Mouse (Mus musculus): ENCODE measurements at regions not wholly inside any gene's neighbourhood (a gene's known extent, or its start where the extent isn't known, plus 50 kb on each side); places are given as distances from the start of the nearest gene placed in this dataset.

- in situ Hi-C loops (cut with MboI; ENCODE audit: low sequenced_read_pairs in 2 of 2, unreplicated experiment in 2 of 2): no loop called here
- H3K4me1 ChIP-seq (ENCODE audit: control insufficient read depth in 2 of 2, insufficient read depth in 2 of 2, low read length in 2 of 2, poor library complexity in 1 of 2): peaks cover 0 to 3% of the 10 kb centered on the region in 2 experiments; a peak in 1 of 4 replicates
Observed at GRCm38 (mm10) chr15:60534701-60535100, 318.9 kb downstream of the Fam84b start.

DNA sequence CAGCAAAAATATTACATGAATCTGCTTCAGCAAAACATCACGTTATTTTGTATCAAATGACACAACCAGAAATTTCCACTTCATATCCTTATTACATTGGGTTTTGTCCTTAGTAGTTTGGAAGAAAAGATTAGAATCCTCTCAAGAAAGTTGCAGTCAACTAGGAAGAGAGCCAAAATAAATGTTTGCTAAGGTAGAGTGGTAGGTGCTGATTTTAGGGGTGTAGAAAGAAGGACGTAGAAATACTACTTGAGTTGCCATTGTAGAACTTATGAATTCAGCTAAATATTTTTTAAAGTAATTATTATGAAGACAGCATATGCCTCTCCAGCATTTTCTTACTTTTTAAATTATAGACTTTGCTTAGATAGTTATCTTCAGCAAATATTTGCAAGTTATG, 336.8 kb downstream of the Fam84b start:
- no peak for TF ChIP-seq ZNF384 (IDR thresholded peaks at IDR 0.05; ENCODE audit: low read depth, low read length)
- no peak for TF ChIP-seq MAFK (IDR thresholded peaks at IDR 0.05; ENCODE audit: insufficient read depth, low read depth, low read length)
- no peak for TF ChIP-seq CHD2 (IDR thresholded peaks at IDR 0.05; ENCODE audit: low read depth, low read length)
- TF ChIP-seq ZC3H11A (IDR thresholded peaks at IDR 0.05; ENCODE audit: borderline replicate concordance, low read depth, low read length): no peak
- in situ Hi-C loops (cut with MboI; ENCODE audit: low sequenced_read_pairs in 2 of 2, unreplicated experiment in 2 of 2): no loop called here
- H3K27ac ChIP-seq (ENCODE audit: insufficient read depth, low read depth, low read length, poor library complexity, severe bottlenecking): no peak overlapping the region

More at GRCm38 (mm10) chr15:60534701-60535100, 318.9 kb downstream of the Fam84b start:
- DNase-seq (ENCODE audit: low read depth, low spot score): no peak
- no peak overlapping the region for H3K27ac ChIP-seq (ENCODE audit: insufficient read depth, low read depth, low read length, poor library complexity, severe bottlenecking)
- no peaks in the 10 kb centered on the region for H3K36me3 ChIP-seq (ENCODE audit: control insufficient read depth, insufficient read depth, low read length, poor library complexity, severe bottlenecking)
- TF ChIP-seq ZNF384 (IDR thresholded peaks at IDR 0.05; ENCODE audit: low read depth, low read length): no peak
- TF ChIP-seq ZC3H11A (IDR thresholded peaks at IDR 0.05; ENCODE audit: borderline replicate concordance, low read depth, low read length): no peak
- TF ChIP-seq MAFK (IDR thresholded peaks at IDR 0.05; ENCODE audit: insufficient read depth, low read depth, low read length): no peak
- TF ChIP-seq CHD2 (IDR thresholded peaks at IDR 0.05; ENCODE audit: low read depth, low read length): no peak
- no peak for TF ChIP-seq HCFC1 (IDR thresholded peaks at IDR 0.05; ENCODE audit: borderline replicate concordance, insufficient read depth, low read length)
- H3K4me3 ChIP-seq (ENCODE audit: insufficient read depth in 1 of 2, low read depth in 1 of 2, low read length in 2 of 2, poor library complexity in 1 of 2, severe bottlenecking in 1 of 2): no peak overlapping the region
- no peak overlapping the region for H3K9ac ChIP-seq (ENCODE audit: insufficient read depth, low read depth, low read length, poor library complexity, severe bottlenecking)
- no peaks in the 10 kb centered on the region for H3K9me3 ChIP-seq (ENCODE audit: control insufficient read depth, insufficient read depth, low read depth, low read length)

DNA sequence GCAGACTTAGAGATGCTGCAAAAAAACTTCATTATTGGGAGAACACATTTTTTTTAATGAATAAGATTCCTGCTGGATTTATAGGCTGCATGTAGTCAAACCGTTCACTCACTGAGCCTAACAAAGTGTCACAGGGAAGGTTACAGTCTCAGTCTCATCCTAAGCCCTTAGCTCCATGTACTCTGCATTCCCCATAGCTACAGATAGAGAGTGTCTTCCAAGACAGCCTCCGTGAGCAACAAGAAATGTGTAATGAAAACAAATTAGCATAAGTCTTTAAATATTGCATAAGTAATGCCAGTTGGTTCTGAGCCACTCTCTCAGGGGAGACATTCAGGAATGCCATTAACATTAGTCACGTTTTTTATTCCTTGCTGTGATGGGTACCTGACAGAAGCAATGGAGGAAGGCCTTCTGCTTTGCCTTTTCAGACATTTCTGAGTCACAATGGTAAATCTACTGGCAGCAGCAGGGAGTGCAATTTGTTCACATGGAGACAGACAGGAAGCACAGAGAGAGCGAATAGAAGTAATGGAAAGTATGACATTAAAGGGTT, 376.7 kb downstream of the Fam84b start:
- TF ChIP-seq HCFC1 (IDR thresholded peaks at IDR 0.05; ENCODE audit: borderline replicate concordance, insufficient read depth, low read length): no peak
- TF ChIP-seq ZC3H11A (IDR thresholded peaks at IDR 0.05; ENCODE audit: borderline replicate concordance, low read depth, low read length): no peak
- no peak for TF ChIP-seq CHD2 (IDR thresholded peaks at IDR 0.05; ENCODE audit: low read depth, low read length)
- no peak for TF ChIP-seq MAFK (IDR thresholded peaks at IDR 0.05; ENCODE audit: insufficient read depth, low read depth, low read length)
- no peak for TF ChIP-seq ZNF384 (IDR thresholded peaks at IDR 0.05; ENCODE audit: low read depth, low read length)
- Histone ChIP-seq H3K9me3 (ENCODE audit: control insufficient read depth, insufficient read depth, low read depth, low read length) (no peaks in the 10 kb centered on the region), H3K36me3 (ENCODE audit: control insufficient read depth, insufficient read depth, low read length, poor library complexity, severe bottlenecking) (no peaks in the 10 kb centered on the region), H3K4me1 (ENCODE audit: control insufficient read depth in 2 of 2, insufficient read depth in 2 of 2, low read length in 2 of 2, poor library complexity in 1 of 2) (peaks cover 0 to 3% of the 10 kb centered on the region in 2 experiments; a peak in 1 of 4 replicates), H3K9ac (ENCODE audit: insufficient read depth, low read depth, low read length, poor library complexity, severe bottlenecking) (no peak overlapping the region), H3K27ac (ENCODE audit: insufficient read depth, low read depth, low read length, poor library complexity, severe bottlenecking) (no peak overlapping the region), H3K4me3 (ENCODE audit: insufficient read depth in 1 of 2, low read depth in 1 of 2, low read length in 2 of 2, poor library complexity in 1 of 2, severe bottlenecking in 1 of 2) (no peak overlapping the region)
- no peak for DNase-seq (ENCODE audit: low read depth, low spot score)
- in situ Hi-C loops (cut with MboI; ENCODE audit: low sequenced_read_pairs in 2 of 2, unreplicated experiment in 2 of 2): no loop called here

More for the DNA sequence above, 336.8 kb downstream of the Fam84b start:
- H3K4me1 ChIP-seq (ENCODE audit: control insufficient read depth in 2 of 2, insufficient read depth in 2 of 2, low read length in 2 of 2, poor library complexity in 1 of 2): no peaks in the 10 kb centered on the region
- H3K4me3 ChIP-seq (ENCODE audit: insufficient read depth in 1 of 2, low read depth in 1 of 2, low read length in 2 of 2, poor library complexity in 1 of 2, severe bottlenecking in 1 of 2): no peak overlapping the region
- no peak for DNase-seq (ENCODE audit: low read depth, low spot score)
- H3K9me3 ChIP-seq (ENCODE audit: control insufficient read depth, insufficient read depth, low read depth, low read length): no peaks in the 10 kb centered on the region
- no peak overlapping the region for H3K9ac ChIP-seq (ENCODE audit: insufficient read depth, low read depth, low read length, poor library complexity, severe bottlenecking)
- no peaks in the 10 kb centered on the region for H3K36me3 ChIP-seq (ENCODE audit: control insufficient read depth, insufficient read depth, low read length, poor library complexity, severe bottlenecking)

DNA sequence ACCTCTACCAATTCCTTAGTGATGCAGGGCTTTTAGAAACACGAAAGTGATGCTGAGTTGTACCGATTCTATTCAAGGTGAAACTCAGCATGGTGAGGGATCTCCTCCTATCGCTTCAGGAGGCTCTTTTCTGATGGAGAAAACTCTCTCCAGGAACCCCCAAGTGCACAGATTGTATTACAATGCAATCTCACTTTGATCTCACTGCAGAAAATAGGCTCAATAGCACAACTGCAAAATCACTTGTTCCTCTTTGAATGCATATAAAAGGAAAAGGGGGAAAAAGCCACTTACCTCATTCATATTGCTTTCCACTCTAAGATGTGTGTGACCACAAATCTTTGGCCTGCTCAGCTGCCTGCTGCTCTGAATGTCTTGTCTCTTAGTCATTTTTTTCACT, 378.5 kb downstream of the Fam84b start:
- no peak overlapping the region for H3K4me3 ChIP-seq (ENCODE audit: insufficient read depth in 1 of 2, low read depth in 1 of 2, low read length in 2 of 2, poor library complexity in 1 of 2, severe bottlenecking in 1 of 2)
- TF ChIP-seq ZC3H11A (IDR thresholded peaks at IDR 0.05; ENCODE audit: borderline replicate concordance, low read depth, low read length): no peak
- TF ChIP-seq CHD2 (IDR thresholded peaks at IDR 0.05; ENCODE audit: low read depth, low read length): no peak; the same call in 1 of the 2 replicates
- no peak for TF ChIP-seq HCFC1 (IDR thresholded peaks at IDR 0.05; ENCODE audit: borderline replicate concordance, insufficient read depth, low read length)
- TF ChIP-seq ZNF384 (IDR thresholded peaks at IDR 0.05; ENCODE audit: low read depth, low read length): no peak
- TF ChIP-seq MAFK (IDR thresholded peaks at IDR 0.05; ENCODE audit: insufficient read depth, low read depth, low read length): no peak
- H3K9me3 ChIP-seq (ENCODE audit: control insufficient read depth, insufficient read depth, low read depth, low read length): no peaks in the 10 kb centered on the region
- peaks cover 0 to 3% of the 10 kb centered on the region in 2 experiments; a peak in 1 of 4 replicates for H3K4me1 ChIP-seq (ENCODE audit: control insufficient read depth in 2 of 2, insufficient read depth in 2 of 2, low read length in 2 of 2, poor library complexity in 1 of 2)
- peak; percentile 25 for DNase-seq (ENCODE audit: low read depth, low spot score)
- H3K9ac ChIP-seq (ENCODE audit: insufficient read depth, low read depth, low read length, poor library complexity, severe bottlenecking): no peak overlapping the region
- no peak overlapping the region for H3K27ac ChIP-seq (ENCODE audit: insufficient read depth, low read depth, low read length, poor library complexity, severe bottlenecking)
- in situ Hi-C loops (cut with MboI; ENCODE audit: low sequenced_read_pairs in 2 of 2, unreplicated experiment in 2 of 2): no loop called here
- no peaks in the 10 kb centered on the region for H3K36me3 ChIP-seq (ENCODE audit: control insufficient read depth, insufficient read depth, low read length, poor library complexity, severe bottlenecking)

Measured in ES-E14 (cell line).